Mouse (Mus musculus) lung, embryonic 16.5 days (tissue): ENCODE measurements around the gene Acat1. TPM values are rescaled to one million over a fixed set of nuclear protein-coding genes. Genes with fewer than 3 reads are reported as not detected.

Experiments
- ATAC-seq: fragments of 200-750 bp; cut with Nextera tagmentation; 2 replicates; pipeline ENCODE4 v1.8.0; 2017; ENCODE audit warnings: low read depth, mild to moderate bottlenecking, moderate library complexity
- H3K27ac ChIP-seq: fragments of 300-500 bp; sonication (generic); 2 replicates; pipeline ENCODE4 v1.5.1; 2014; ENCODE audit warnings: mild to moderate bottlenecking, control low read depth, low read length
- H3K27me3 ChIP-seq: fragments of 300-500 bp; sonication (generic); 2 replicates; pipeline ENCODE4 v1.6.1; 2014; ENCODE audit warnings: low read depth, low read length, mixed read lengths; ENCODE audit not compliant: control insufficient read depth, insufficient read depth
- H3K36me3 ChIP-seq: fragments of 300-500 bp; sonication (generic); 2 replicates; pipeline ENCODE4 v1.6.1; 2014; ENCODE audit warnings: low read length; ENCODE audit not compliant: control insufficient read depth, insufficient read depth
- H3K4me1 ChIP-seq: fragments of 300-500 bp; sonication (generic); replicated peaks from 2 replicates; pipeline ENCODE4 v1.6.1; 2014; ENCODE audit warnings: low read length, mixed read lengths; ENCODE audit not compliant: control insufficient read depth, insufficient read depth
- H3K4me2 ChIP-seq: fragments of 300-500 bp; sonication (generic); 2 replicates; pipeline ENCODE4 v1.6.1; 2014; ENCODE audit warnings: low read depth, low read length, control low read depth
- H3K4me3 ChIP-seq: fragments of 300-500 bp; sonication (generic); 2 replicates; pipeline ENCODE4 v1.5.1; 2014; ENCODE audit warnings: mild to moderate bottlenecking, low read length, control low read depth
- H3K9ac ChIP-seq: fragments of 300-500 bp; sonication (generic); 2 replicates; pipeline ENCODE4 v1.6.1; 2014; ENCODE audit warnings: low read length, control low read depth
- H3K9me3 ChIP-seq: fragments of 300-500 bp; sonication (generic); 2 replicates; pipeline ENCODE4 v1.6.1; 2016; ENCODE audit warnings: low read length; ENCODE audit not compliant: control insufficient read depth
- WGBS: fragments of 180-500 bp; shearing (Covaris S2); extraction: QIAGEN DNeasy Blood & Tissue Kit; methylation state at CpG from one replicate; pipeline ENCODE4 v1.1.7; 2014; 5-methylcytosine and 5-hydroxymethylcytosine counted together
- polyA plus RNA-seq: library from polyadenylated mRNA; unstranded; fragments of >200 nt; fragmentation: Nextera tagmentation; extraction: Ambion mirVana; gene quantifications from 2 replicates; pipeline ENCODE4 v1.2.1, GENCODE M21; 2015

Gene Acat1
- polyA plus RNA-seq, 1 experiment from 2014 or later = 123 TPM

DNA sequence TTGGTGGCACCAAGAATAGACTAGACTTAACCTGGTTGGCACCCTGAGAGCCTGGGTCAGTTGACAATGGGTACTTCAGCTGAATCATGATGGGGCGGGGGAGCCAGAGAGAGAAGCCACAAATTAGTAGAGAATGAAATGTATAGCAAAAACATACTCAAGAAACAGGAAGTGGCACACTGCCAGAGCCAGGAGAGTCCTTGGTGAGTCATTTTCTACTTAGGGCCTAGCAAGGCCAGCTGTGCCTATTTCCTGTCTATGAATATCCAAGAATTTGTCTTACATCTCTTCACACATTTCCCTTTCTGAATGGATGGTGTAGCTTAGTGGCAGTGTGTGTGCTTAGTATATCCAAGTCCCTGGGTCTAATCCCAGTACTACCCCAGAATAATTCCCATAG, 6.8 kb downstream of the Acat1 start:
- Histone ChIP-seq H3K27ac (peak overlapping the region; percentile 50; the same call in 1 of the 2 replicates), H3K4me1 (peaks cover 9% of the 10 kb centered on the region), H3K4me2 (no peak overlapping the region), H3K9ac (no peak overlapping the region), H3K27me3 (no peaks in the 10 kb centered on the region), H3K9me3 (no peaks in the 10 kb centered on the region), H3K4me3 (no peak overlapping the region), H3K36me3 (no peaks in the 10 kb centered on the region)
- WGBS = 78% methylated on average over 1 of the region's 1 CpGs
- peak; percentile 65; the same call in 1 of the 2 replicates for ATAC-seq

DNA sequence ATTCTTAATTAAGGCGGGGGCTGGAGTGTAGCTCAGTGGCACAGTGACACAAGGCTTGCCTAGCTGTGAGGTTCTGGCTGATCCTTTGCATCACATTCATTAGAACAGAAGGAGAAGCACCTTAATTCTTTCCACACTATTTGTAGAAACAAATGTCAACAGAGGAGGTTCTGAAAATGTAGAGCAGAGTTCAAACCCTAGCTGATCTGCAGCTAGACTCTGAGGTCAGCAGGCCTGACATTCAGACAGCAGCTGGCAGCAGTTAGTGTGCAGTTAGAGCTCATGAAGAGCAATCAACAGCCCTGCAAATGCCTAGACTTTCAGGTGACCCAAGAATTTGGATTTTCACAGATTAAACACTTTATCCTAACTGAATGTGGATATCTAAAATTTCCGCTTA, 8.6 kb downstream of the Acat1 start:
- no peak overlapping the region for H3K4me2 ChIP-seq
- H3K27me3 ChIP-seq = no peaks in the 10 kb centered on the region
- peaks cover 8% of the 10 kb centered on the region for H3K4me1 ChIP-seq
- no peaks in the 10 kb centered on the region for H3K9me3 ChIP-seq
- no peak overlapping the region for H3K27ac ChIP-seq
- no peak overlapping the region for H3K9ac ChIP-seq
- peaks cover 5% of the 10 kb centered on the region for H3K36me3 ChIP-seq
- no peak overlapping the region for H3K4me3 ChIP-seq
- no peak for ATAC-seq
- WGBS = 84% methylated on average over 2 of the region's 2 CpGs

GRCm38 (mm10) chr9:53598631-53599030, 11.6 kb downstream of the Acat1 start:
- 71% methylated on average over 6 of the region's 6 CpGs for WGBS
- Histone ChIP-seq H3K9ac (no peak overlapping the region), H3K4me1 (peaks cover 4% of the 10 kb centered on the region), H3K4me3 (no peak overlapping the region), H3K27ac (no peak overlapping the region), H3K36me3 (peaks cover 7% of the 10 kb centered on the region), H3K4me2 (no peak overlapping the region), H3K9me3 (no peaks in the 10 kb centered on the region), H3K27me3 (no peaks in the 10 kb centered on the region)
- ATAC-seq = no peak

DNA sequence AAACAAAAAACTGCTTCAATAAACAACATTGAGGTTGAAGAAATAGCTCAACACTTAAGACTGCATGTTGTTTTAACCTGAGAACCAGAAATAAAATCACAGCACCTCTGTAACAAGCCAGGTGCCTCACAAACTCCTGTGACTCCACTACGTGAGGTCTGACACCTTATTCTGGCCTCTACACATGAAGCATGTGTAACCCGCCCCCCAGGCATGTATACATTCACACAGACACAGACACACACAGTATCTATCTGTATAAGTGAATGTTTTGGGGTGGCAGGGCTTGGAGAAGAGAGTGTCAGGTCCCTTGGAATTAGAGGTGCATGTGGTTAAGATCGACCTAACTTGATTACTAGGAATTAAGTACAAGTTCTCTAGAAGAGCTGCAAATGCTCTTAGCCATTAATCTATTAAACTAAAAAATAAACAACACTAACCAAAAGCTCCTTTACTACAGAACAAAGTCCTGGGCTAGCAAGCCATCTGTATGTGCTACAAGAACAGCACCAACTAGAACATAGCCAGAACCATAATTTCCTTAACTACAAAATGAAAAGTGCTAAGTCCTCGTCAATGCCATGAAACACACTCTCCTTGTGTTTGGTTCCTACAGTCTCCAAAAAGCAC, 13.1 kb downstream of the Acat1 start:
- Histone ChIP-seq H3K27me3 (no peaks in the 10 kb centered on the region), H3K9ac (no peak overlapping the region), H3K4me1 (no peaks in the 10 kb centered on the region), H3K4me2 (no peak overlapping the region), H3K9me3 (no peaks in the 10 kb centered on the region), H3K36me3 (peaks cover 11% of the 10 kb centered on the region), H3K4me3 (no peak overlapping the region), H3K27ac (no peak overlapping the region)
- 89% methylated on average over 4 of the region's 4 CpGs for WGBS
- ATAC-seq = no peak

DNA sequence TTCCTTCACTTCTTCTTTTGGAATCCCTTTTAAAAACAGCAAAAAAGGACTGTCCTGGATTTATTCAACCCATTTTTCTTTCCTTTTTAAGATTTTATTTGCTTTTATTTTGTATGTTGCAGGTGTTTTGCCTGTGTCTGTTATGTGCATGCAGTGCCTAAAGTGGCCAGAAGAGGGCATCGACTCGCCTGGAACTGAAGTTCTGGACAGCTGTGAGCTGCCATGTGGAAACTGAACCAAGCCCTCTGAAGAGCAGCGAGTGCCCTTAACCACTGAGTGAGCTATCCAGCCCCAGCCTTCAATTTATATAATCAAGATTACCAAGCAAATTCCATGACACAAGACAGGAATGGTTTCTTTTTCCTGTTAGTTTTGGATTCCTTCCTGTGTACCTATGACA, 15.4 kb downstream of the Acat1 start:
- no peak; the same call in 1 of the 2 replicates for ATAC-seq
- H3K9me3 ChIP-seq = no peaks in the 10 kb centered on the region
- peaks cover 12% of the 10 kb centered on the region for H3K36me3 ChIP-seq
- H3K27me3 ChIP-seq = no peaks in the 10 kb centered on the region
- WGBS = 8% methylated on average over 3 of the region's 3 CpGs
- H3K4me3 ChIP-seq = no peak overlapping the region
- no peak overlapping the region for H3K4me2 ChIP-seq
- H3K9ac ChIP-seq = no peak overlapping the region
- H3K4me1 ChIP-seq = no peaks in the 10 kb centered on the region
- no peak overlapping the region for H3K27ac ChIP-seq

- WGBS = 82% methylated on average over 4 of the region's 4 CpGs
Observed at GRCm38 (mm10) chr9:53581870-53582269, 28.3 kb downstream of the Acat1 start.

DNA sequence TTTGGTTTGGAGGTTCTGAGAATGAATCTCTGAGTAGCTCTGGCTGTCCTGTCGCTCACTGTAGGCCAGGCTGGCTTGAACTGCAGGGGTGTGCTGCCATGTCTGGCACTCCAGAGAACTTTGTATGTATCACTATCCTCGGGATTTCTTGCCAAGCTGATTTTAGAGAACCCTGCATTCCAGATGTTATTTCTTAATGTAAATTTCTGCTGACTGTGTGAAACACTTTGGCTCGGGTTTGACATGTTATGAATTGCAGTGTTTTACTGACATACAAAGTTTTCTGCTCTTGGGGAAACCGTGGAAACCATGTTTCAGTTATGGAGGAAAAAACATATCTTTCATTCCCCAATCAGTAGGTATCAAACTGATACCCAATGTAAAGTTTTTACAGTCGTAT, 34.5 kb downstream of the Acat1 start:
- Histone ChIP-seq H3K27ac (no peak overlapping the region), H3K36me3 (peaks cover 19% of the 10 kb centered on the region)
- 69% methylated on average over 5 of the region's 5 CpGs for WGBS

More at GRCm38 (mm10) chr9:53581870-53582269, 28.3 kb downstream of the Acat1 start:
- Histone ChIP-seq H3K4me1 (no peaks in the 10 kb centered on the region), H3K4me3 (no peak overlapping the region), H3K27me3 (no peaks in the 10 kb centered on the region), H3K9me3 (no peaks in the 10 kb centered on the region), H3K27ac (no peak overlapping the region), H3K4me2 (no peak overlapping the region), H3K9ac (no peak overlapping the region), H3K36me3 (peaks cover 39% of the 10 kb centered on the region)
- no peak for ATAC-seq

DNA sequence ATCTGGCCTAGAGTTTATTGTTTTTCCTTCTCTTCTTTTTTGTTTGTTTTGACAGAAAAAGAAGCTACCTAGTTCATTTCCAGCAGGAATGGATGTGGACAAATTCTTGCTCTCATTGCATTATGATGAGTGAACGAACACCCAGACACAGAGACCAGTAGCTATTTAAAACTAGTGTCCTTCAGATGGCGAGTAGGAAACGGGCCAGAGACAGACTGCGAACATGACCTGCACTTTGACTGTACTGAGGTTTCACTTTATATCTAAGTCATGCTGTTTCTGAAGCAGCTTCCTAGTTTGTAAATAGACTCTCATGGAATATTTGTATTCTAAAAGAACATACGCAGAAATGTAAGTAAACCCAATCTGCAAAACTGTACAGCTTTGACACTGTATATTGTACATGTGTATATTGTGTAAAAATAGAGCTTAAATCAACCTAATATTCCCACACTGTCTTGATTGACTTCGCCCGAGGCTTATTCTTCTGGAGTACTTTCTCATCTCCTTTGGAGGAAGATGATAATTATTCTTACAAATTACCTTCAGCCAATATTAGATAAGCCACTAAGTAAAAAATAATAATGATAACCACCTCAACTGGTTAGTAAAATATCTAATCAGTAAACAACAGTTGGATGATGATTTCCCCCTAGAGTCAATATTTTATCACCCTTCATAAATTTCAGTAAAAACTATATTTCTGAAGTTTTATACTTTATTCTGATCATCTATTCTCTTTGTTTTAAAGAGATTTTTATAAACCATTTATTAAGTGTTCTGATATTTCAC, 37.5 kb downstream of the Acat1 start:
- no peak overlapping the region for H3K9ac ChIP-seq
- no peaks in the 10 kb centered on the region for H3K27me3 ChIP-seq
- no peaks in the 10 kb centered on the region for H3K4me1 ChIP-seq
- H3K9me3 ChIP-seq = no peaks in the 10 kb centered on the region
- no peak overlapping the region for H3K27ac ChIP-seq
- H3K4me3 ChIP-seq = no peak overlapping the region
- WGBS = 88% methylated on average over 7 of the region's 7 CpGs
- no peak for ATAC-seq
- H3K36me3 ChIP-seq = peaks cover 19% of the 10 kb centered on the region
- no peak overlapping the region for H3K4me2 ChIP-seq

More for the DNA sequence above, 34.5 kb downstream of the Acat1 start:
- Histone ChIP-seq H3K9ac (no peak overlapping the region), H3K9me3 (no peaks in the 10 kb centered on the region), H3K27me3 (no peaks in the 10 kb centered on the region), H3K4me2 (no peak overlapping the region), H3K4me3 (no peak overlapping the region), H3K4me1 (no peaks in the 10 kb centered on the region)
- no peak for ATAC-seq

- Histone ChIP-seq H3K9ac (no peak overlapping the region), H3K4me1 (no peaks in the 10 kb centered on the region), H3K27me3 (no peaks in the 10 kb centered on the region), H3K27ac (no peak overlapping the region), H3K4me2 (no peak overlapping the region), H3K9me3 (no peaks in the 10 kb centered on the region), H3K36me3 (peaks cover 31% of the 10 kb centered on the region), H3K4me3 (no peak overlapping the region)
- WGBS = 84% methylated on average over 6 of the region's 6 CpGs
- ATAC-seq = no peak
Observed at GRCm38 (mm10) chr9:53570662-53571061, 39.5 kb downstream of the Acat1 start.
